Mouse (Mus musculus): Measurements from ENCODE around the gene Aldoart2. TPM values are rescaled to one million over a fixed set of nuclear protein-coding genes. Genes with fewer than 3 reads are reported as not detected.

Aldoart2 gene
- polyA plus RNA-seq (2012; rRNA removed), result 0.05 and 0.12 TPM in 2 replicates

DNA sequence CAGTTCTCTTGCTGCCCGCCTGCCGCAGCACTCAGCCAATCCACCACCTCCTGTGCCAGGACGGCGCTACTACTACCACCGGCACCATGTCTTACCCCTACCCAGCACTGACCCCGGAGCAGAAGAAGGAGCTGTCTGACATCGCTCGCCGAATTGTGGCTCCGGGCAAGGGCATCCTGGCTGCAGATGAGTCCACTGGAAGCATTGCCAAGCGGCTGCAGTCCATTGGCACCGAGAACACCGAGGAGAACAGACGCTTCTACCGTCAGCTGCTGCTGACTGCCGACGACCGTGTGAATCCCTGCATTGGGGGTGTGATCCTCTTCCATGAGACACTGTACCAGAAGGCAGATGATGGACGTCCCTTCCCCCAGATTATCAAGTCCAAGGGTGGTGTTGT, at the start of gene Aldoart2:
Gene Aldoart2, plus strand, starts transcription at position 34 of the 400 bp plus-strand sequence.

DNA sequence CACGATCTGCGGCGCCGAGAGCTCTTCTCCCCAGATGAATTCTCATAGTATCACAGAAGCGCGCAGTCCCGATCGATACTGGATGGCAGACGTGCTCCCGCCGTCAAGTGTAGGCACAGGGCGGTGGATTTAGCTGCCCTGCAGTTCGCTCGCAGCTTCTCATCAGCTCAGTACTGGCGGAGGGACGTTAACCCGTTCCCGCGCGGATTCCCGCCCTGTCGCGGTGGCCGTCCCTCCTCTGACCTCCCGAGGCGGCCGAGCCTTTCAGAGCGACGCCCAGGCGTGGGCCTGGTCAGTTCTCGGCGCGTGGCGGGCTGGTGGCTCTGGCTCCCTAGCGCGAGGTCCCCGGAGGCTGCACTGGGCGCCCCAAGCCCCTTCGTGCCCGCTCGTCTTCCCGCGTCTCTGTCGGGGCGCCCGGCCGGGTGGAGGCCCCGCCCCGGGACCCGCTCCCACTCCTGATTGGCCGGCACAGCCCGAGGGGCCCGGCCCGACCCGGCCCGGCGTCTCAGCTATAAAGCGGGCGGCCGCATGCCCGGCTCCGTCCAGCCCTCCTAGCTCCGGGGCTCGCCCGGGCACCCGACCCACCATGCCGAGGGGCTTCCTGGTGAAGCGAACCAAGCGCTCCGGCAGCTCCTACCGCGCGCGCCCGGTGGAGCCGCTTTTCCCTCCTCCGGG, 34.0 kb downstream of the Aldoart2 start, which contains the start of gene Insm2:
Gene Insm2, plus strand, starts transcription at position 541 of the 675 bp plus-strand sequence.

Other genes with a start within 250 kb of the Aldoart2 start
- gene Psma6, start 181.0 kb upstream of the Aldoart2 start, polyA plus RNA-seq (2012; rRNA removed), result 188 and 189 TPM in 2 replicates
- 38.3 and 43.7 TPM in 2 replicates for gene Nfkbia, start 72.6 kb upstream of the Aldoart2 start, polyA plus RNA-seq (2012; rRNA removed)
- 0.76 and 1.1 TPM in 2 replicates for gene Insm2, start 34.2 kb downstream of the Aldoart2 start, polyA plus RNA-seq (2012; rRNA removed)